Mouse (Mus musculus) stomach, embryonic 16.5 days (tissue): ENCODE data around the gene D930020B18Rik. TPM values are rescaled to one million over a fixed set of nuclear protein-coding genes. Genes with fewer than 3 reads are reported as not detected.
A peak's percentile ranks its signal among the peaks of the same experiment; 100 is the strongest.

Source experiments
- ATAC-seq: fragments of 200-750 bp; cut with Nextera tagmentation; 2 replicates; pipeline ENCODE4 v1.8.0; 2017; ENCODE audit warnings: moderate number of reproducible peaks, moderate TSS enrichment; ENCODE audit not compliant: insufficient read depth, low FRiP score
- H3K27ac ChIP-seq: fragments of 300-500 bp; sonication (generic); 2 replicates; pipeline ENCODE4 v1.5.1; 2014; ENCODE audit warnings: low read length
- H3K27me3 ChIP-seq: fragments of 300-500 bp; sonication (generic); 2 replicates; pipeline ENCODE4 v1.6.1; 2014; ENCODE audit warnings: low read length, control low read depth, mixed read lengths; ENCODE audit not compliant: control insufficient read depth, insufficient read depth
- H3K36me3 ChIP-seq: fragments of 300-500 bp; sonication (generic); 2 replicates; pipeline ENCODE4 v1.6.1; 2014; ENCODE audit warnings: low read length; ENCODE audit not compliant: control insufficient read depth, insufficient read depth
- H3K4me1 ChIP-seq: fragments of 300-500 bp; sonication (generic); 2 replicates; pipeline ENCODE4 v1.6.1; 2014; ENCODE audit warnings: low read length, control low read depth, mixed read lengths; ENCODE audit not compliant: control insufficient read depth, insufficient read depth
- H3K4me2 ChIP-seq: fragments of 300-500 bp; sonication (generic); 2 replicates; pipeline ENCODE4 v1.6.1; 2014; ENCODE audit warnings: low read depth, low read length, mixed read lengths
- H3K4me3 ChIP-seq: fragments of 300-500 bp; sonication (generic); replicated peaks from 2 replicates; pipeline ENCODE4 v1.5.1; 2014; ENCODE audit warnings: mild to moderate bottlenecking, low read length
- H3K9ac ChIP-seq: fragments of 300-500 bp; sonication (generic); 2 replicates; pipeline ENCODE4 v1.6.1; 2014; ENCODE audit warnings: low read length
- H3K9me3 ChIP-seq: fragments of 300-500 bp; sonication (generic); replicated peaks from 2 replicates; pipeline ENCODE4 v1.6.1; 2016; ENCODE audit warnings: low read length, control low read depth; ENCODE audit not compliant: control insufficient read depth
- WGBS: fragments of 180-500 bp; shearing (Covaris S2); extraction: QIAGEN DNeasy Blood & Tissue Kit; methylation state at CpG from one replicate; pipeline ENCODE4 v1.1.7; 2014; 5-methylcytosine and 5-hydroxymethylcytosine counted together
- polyA plus RNA-seq: library from polyadenylated mRNA; unstranded; fragments of >200 nt; fragmentation: Nextera tagmentation; extraction: Ambion mirVana; gene quantifications from 2 replicates; pipeline ENCODE4 v1.2.1, GENCODE M21; 2015

The D930020B18Rik gene
- polyA plus RNA-seq, 1 experiment from 2014 or later, result 1.0 TPM

GRCm38 (mm10) chr10:121628561-121629040 lies 12.8 kb upstream of the D930020B18Rik start:
- no peaks in the 10 kb centered on the region for H3K9me3 ChIP-seq
- no peak overlapping the region for H3K9ac ChIP-seq
- no peaks in the 10 kb centered on the region for H3K36me3 ChIP-seq
- no peaks in the 10 kb centered on the region for H3K27me3 ChIP-seq
- H3K4me3 ChIP-seq, result no peak overlapping the region
- WGBS, result 88% methylated on average over 6 of the region's 6 CpGs
- no peak for ATAC-seq
- no peak overlapping the region for H3K4me2 ChIP-seq
- H3K27ac ChIP-seq, result no peak overlapping the region
- H3K4me1 ChIP-seq, result peaks cover 12% of the 10 kb centered on the region

- no peak overlapping the region for H3K4me3 ChIP-seq
- H3K36me3 ChIP-seq, result no peaks in the 10 kb centered on the region
- no peak for ATAC-seq
- H3K4me2 ChIP-seq, result no peak overlapping the region
- WGBS, result 44% methylated on average over 1 of the region's 1 CpGs
- H3K27me3 ChIP-seq, result no peaks in the 10 kb centered on the region; the same call in 1 of the 2 replicates
- no peak overlapping the region for H3K9ac ChIP-seq
- no peaks in the 10 kb centered on the region for H3K9me3 ChIP-seq
- no peaks in the 10 kb centered on the region for H3K4me1 ChIP-seq
- no peak overlapping the region for H3K27ac ChIP-seq
Measured at GRCm38 (mm10) chr10:121634159-121634558, 7.2 kb upstream of the D930020B18Rik start.

- no peaks in the 10 kb centered on the region for H3K4me1 ChIP-seq
- WGBS, result 86% methylated on average over 6 of the region's 6 CpGs
- no peak overlapping the region for H3K27ac ChIP-seq
- H3K27me3 ChIP-seq, result peaks cover 4% of the 10 kb centered on the region; the same call in 1 of the 2 replicates
- no peak overlapping the region for H3K9ac ChIP-seq
- H3K9me3 ChIP-seq, result no peaks in the 10 kb centered on the region
- no peak overlapping the region for H3K4me3 ChIP-seq
- no peak for ATAC-seq
- H3K36me3 ChIP-seq, result no peaks in the 10 kb centered on the region
- H3K4me2 ChIP-seq, result no peak overlapping the region
Measured at GRCm38 (mm10) chr10:121636276-121636675, 5.1 kb upstream of the D930020B18Rik start.

GRCm38 (mm10) chr10:121639573-121639972 lies 1.8 kb upstream of the D930020B18Rik start:
- H3K4me3 ChIP-seq, result no peak overlapping the region
- H3K4me1 ChIP-seq, result peaks cover 6% of the 10 kb centered on the region; the same call in 1 of the 2 replicates
- 83% methylated on average over 5 of the region's 5 CpGs for WGBS
- H3K9ac ChIP-seq, result no peak overlapping the region
- H3K4me2 ChIP-seq, result no peak overlapping the region
- no peak overlapping the region for H3K27ac ChIP-seq
- no peak for ATAC-seq
- H3K36me3 ChIP-seq, result no peaks in the 10 kb centered on the region
- H3K27me3 ChIP-seq, result peaks cover 14% of the 10 kb centered on the region
- no peaks in the 10 kb centered on the region for H3K9me3 ChIP-seq

- no peak overlapping the region for H3K4me2 ChIP-seq
- H3K27ac ChIP-seq, result no peak overlapping the region
- H3K4me1 ChIP-seq, result peaks cover 6% of the 10 kb centered on the region; the same call in 1 of the 2 replicates
- H3K9ac ChIP-seq, result no peak overlapping the region
- no peaks in the 10 kb centered on the region for H3K9me3 ChIP-seq
- peaks cover 14% of the 10 kb centered on the region for H3K27me3 ChIP-seq
- no peaks in the 10 kb centered on the region for H3K36me3 ChIP-seq
- peak; percentile 42; the same call in 1 of the 2 replicates for ATAC-seq
- 49% methylated on average over 6 of the region's 6 CpGs for WGBS
- H3K4me3 ChIP-seq, result no peak overlapping the region
Measured at GRCm38 (mm10) chr10:121640150-121640930, 1.0 kb upstream of the D930020B18Rik start.

- H3K4me1 ChIP-seq, result peaks cover 6% of the 10 kb centered on the region; the same call in 1 of the 2 replicates
- peaks cover 14% of the 10 kb centered on the region for H3K27me3 ChIP-seq
- no peak for ATAC-seq
- 23% methylated on average over 10 of the region's 10 CpGs for WGBS
- H3K27ac ChIP-seq, result no peak overlapping the region
- peak overlapping the region; percentile 98 for H3K4me2 ChIP-seq
- H3K9ac ChIP-seq, result no peak overlapping the region
- no peaks in the 10 kb centered on the region for H3K36me3 ChIP-seq
- H3K4me3 ChIP-seq, result peak overlapping the region; percentile 61
- H3K9me3 ChIP-seq, result no peaks in the 10 kb centered on the region
Measured at GRCm38 (mm10) chr10:121640944-121641271, 480 bp upstream of the D930020B18Rik start.

- Histone ChIP-seq H3K9me3 (no peaks in the 10 kb centered on the region), H3K27ac (no peak overlapping the region), H3K4me1 (peaks cover 6% of the 10 kb centered on the region; the same call in 1 of the 2 replicates), H3K27me3 (peaks cover 14% of the 10 kb centered on the region), H3K9ac (peak overlapping the region; percentile 62), H3K4me2 (peak overlapping the region; percentile 98), H3K4me3 (peak overlapping the region; percentile 61), H3K36me3 (no peaks in the 10 kb centered on the region)
- 5% methylated on average over 27 of the region's 28 CpGs for WGBS
- 0 out of 2 replicates have a peak, but pooled peaks have one; percentile 54 for ATAC-seq
Measured at GRCm38 (mm10) chr10:121642054-121642947, 913 bp downstream of the D930020B18Rik start.

- H3K4me3 ChIP-seq, result no peak overlapping the region
- no peak overlapping the region for H3K9ac ChIP-seq
- H3K27ac ChIP-seq, result no peak overlapping the region
- H3K36me3 ChIP-seq, result no peaks in the 10 kb centered on the region
- peaks cover 10% of the 10 kb centered on the region for H3K27me3 ChIP-seq
- WGBS, result 58% methylated on average over 6 of the region's 6 CpGs
- no peak for ATAC-seq
- no peak overlapping the region for H3K4me2 ChIP-seq
- H3K4me1 ChIP-seq, result peaks cover 6% of the 10 kb centered on the region; the same call in 1 of the 2 replicates
- H3K9me3 ChIP-seq, result no peaks in the 10 kb centered on the region
Measured at GRCm38 (mm10) chr10:121646294-121646693, 4.9 kb downstream of the D930020B18Rik start.

GRCm38 (mm10) chr10:121653079-121653478 lies 11.7 kb downstream of the D930020B18Rik start:
- no peaks in the 10 kb centered on the region for H3K36me3 ChIP-seq
- no peak overlapping the region for H3K27ac ChIP-seq
- ATAC-seq, result no peak
- no peaks in the 10 kb centered on the region for H3K27me3 ChIP-seq
- H3K4me1 ChIP-seq, result no peaks in the 10 kb centered on the region
- H3K4me2 ChIP-seq, result no peak overlapping the region
- WGBS, result 89% methylated on average over 1 of the region's 1 CpGs
- no peak overlapping the region for H3K4me3 ChIP-seq
- no peaks in the 10 kb centered on the region for H3K9me3 ChIP-seq
- no peak overlapping the region for H3K9ac ChIP-seq
